Mouse (Mus musculus) forebrain, embryonic 15.5 days (tissue): Measurements from ENCODE around the gene Snrpd3. TPM values are rescaled to one million over a fixed set of nuclear protein-coding genes. Genes with fewer than 3 reads are reported as not detected.
"Not testable (repeated sequence)": the region's sequence is repeated elsewhere in the genome, so short reads cannot be mapped to it uniquely, and the experiment has no call there.

Experiments used
- ATAC-seq: fragments of 200-750 bp; cut with Nextera tagmentation; replicated peaks from 2 replicates; pipeline ENCODE4 v1.8.0; 2017; ENCODE audit warnings: mild to moderate bottlenecking, moderate TSS enrichment, moderate library complexity
- H3K27ac ChIP-seq: fragments of 300-500 bp; sonication (generic); replicated peaks from 2 replicates; pipeline ENCODE4 v1.5.1; 2015; ENCODE audit warnings: mild to moderate bottlenecking, inconsistent platforms
- H3K27me3 ChIP-seq: fragments of 300-500 bp; sonication (generic); 2 replicates; pipeline ENCODE4 v1.6.1; 2015; ENCODE audit warnings: inconsistent platforms
- H3K36me3 ChIP-seq: fragments of 300-500 bp; sonication (generic); 2 replicates; pipeline ENCODE4 v1.6.1; 2015; ENCODE audit warnings: mild to moderate bottlenecking, inconsistent platforms
- H3K4me1 ChIP-seq: fragments of 300-500 bp; sonication (generic); 2 replicates; pipeline ENCODE4 v1.6.1; 2015; ENCODE audit warnings: inconsistent platforms
- H3K4me2 ChIP-seq: fragments of 300-500 bp; sonication (generic); replicated peaks from 2 replicates; pipeline ENCODE4 v1.6.1; 2015; ENCODE audit warnings: mild to moderate bottlenecking, inconsistent platforms
- H3K4me3 ChIP-seq: fragments of 300-500 bp; sonication (generic); 2 replicates; pipeline ENCODE4 v1.5.1; 2015; ENCODE audit warnings: mild to moderate bottlenecking, inconsistent platforms
- H3K9ac ChIP-seq: fragments of 300-500 bp; sonication (generic); replicated peaks from 2 replicates; pipeline ENCODE4 v1.6.1; 2015; ENCODE audit warnings: mild to moderate bottlenecking, inconsistent platforms
- H3K9me3 ChIP-seq: fragments of 300-500 bp; sonication (generic); 2 replicates; pipeline ENCODE4 v1.6.1; 2016; ENCODE audit warnings: inconsistent platforms
- WGBS: fragments of 180-500 bp; shearing (Covaris S2); methylation state at CpG from one replicate; pipeline ENCODE4 v1.1.7; 2015; ENCODE audit warnings: mixed read lengths; 5-methylcytosine and 5-hydroxymethylcytosine counted together
- polyA plus RNA-seq: library from polyadenylated mRNA; unstranded; fragments of >200 nt; fragmentation: Nextera tagmentation; extraction: Ambion mirVana; gene quantifications from 2 replicates; pipeline ENCODE4 v1.2.1, GENCODE M21; 2015

Gene Snrpd3
- polyA plus RNA-seq, 1 experiment from 2014 or later: 156 TPM

- no peak overlapping the region for H3K27ac ChIP-seq
- WGBS: 95% methylated on average over 7 of the region's 7 CpGs
- peaks cover 24% of the 10 kb centered on the region for H3K36me3 ChIP-seq
- H3K4me3 ChIP-seq: no peak overlapping the region
- ATAC-seq: no peak
- no peaks in the 10 kb centered on the region for H3K4me1 ChIP-seq
- no peak overlapping the region for H3K9ac ChIP-seq
- H3K27me3 ChIP-seq: no peaks in the 10 kb centered on the region
- H3K9me3 ChIP-seq: no peaks in the 10 kb centered on the region
- no peak overlapping the region for H3K4me2 ChIP-seq
These were observed 13.7 kb upstream of the Snrpd3 start for GRCm38 (mm10) chr10:75503692-75504091.

- 91% methylated on average over 8 of the region's 8 CpGs for WGBS
- H3K27ac ChIP-seq: no peak overlapping the region
- ATAC-seq: no peak
- peaks cover 31% of the 10 kb centered on the region for H3K36me3 ChIP-seq
- no peak overlapping the region for H3K4me2 ChIP-seq
- no peaks in the 10 kb centered on the region for H3K9me3 ChIP-seq
- no peaks in the 10 kb centered on the region for H3K4me1 ChIP-seq
- H3K27me3 ChIP-seq: no peaks in the 10 kb centered on the region
- H3K9ac ChIP-seq: no peak overlapping the region
- no peak overlapping the region for H3K4me3 ChIP-seq
These were observed 12.9 kb upstream of the Snrpd3 start for GRCm38 (mm10) chr10:75504234-75505129.

GRCm38 (mm10) chr10:75505130-75505495 is 12.2 kb upstream of the Snrpd3 start:
- Histone ChIP-seq H3K27ac (no peak overlapping the region), H3K27me3 (no peaks in the 10 kb centered on the region), H3K4me2 (no peak overlapping the region), H3K9me3 (no peaks in the 10 kb centered on the region), H3K36me3 (peaks cover 37% of the 10 kb centered on the region), H3K4me1 (no peaks in the 10 kb centered on the region), H3K9ac (no peak overlapping the region), H3K4me3 (no peak overlapping the region)
- ATAC-seq: no peak
- WGBS: 86% methylated on average over 3 of the region's 3 CpGs

- not testable (repeated sequence) for ATAC-seq, H3K4me1 ChIP-seq, H3K4me3 ChIP-seq, H3K4me2 ChIP-seq, H3K27ac ChIP-seq, H3K9ac ChIP-seq, H3K27me3 ChIP-seq, H3K9me3 ChIP-seq
- WGBS: 89% methylated on average over 3 of the region's 3 CpGs
- peaks cover 45% of the 10 kb centered on the region for H3K36me3 ChIP-seq
These were observed 11.4 kb upstream of the Snrpd3 start for GRCm38 (mm10) chr10:75505928-75506327.

GRCm38 (mm10) chr10:75510446-75510845 is 6.9 kb upstream of the Snrpd3 start:
- Histone ChIP-seq H3K36me3 (peaks cover 51% of the 10 kb centered on the region), H3K27ac (no peak overlapping the region), H3K9ac (no peak overlapping the region), H3K4me2 (no peak overlapping the region), H3K9me3 (no peaks in the 10 kb centered on the region), H3K4me3 (no peak overlapping the region), H3K27me3 (no peaks in the 10 kb centered on the region), H3K4me1 (no peaks in the 10 kb centered on the region)
- ATAC-seq: no peak
- WGBS: 83% methylated on average over 7 of the region's 7 CpGs

- Histone ChIP-seq H3K9ac (no peak overlapping the region), H3K27me3 (no peaks in the 10 kb centered on the region), H3K4me1 (peaks cover 5% of the 10 kb centered on the region), H3K36me3 (peaks cover 51% of the 10 kb centered on the region), H3K4me2 (no peak overlapping the region), H3K9me3 (no peaks in the 10 kb centered on the region), H3K27ac (no peak overlapping the region), H3K4me3 (no peak overlapping the region)
- no peak for ATAC-seq
- 91% methylated on average over 9 of the region's 9 CpGs for WGBS
These were observed 6.3 kb upstream of the Snrpd3 start for GRCm38 (mm10) chr10:75511060-75511459.

- no peak overlapping the region for H3K4me2 ChIP-seq
- no peaks in the 10 kb centered on the region for H3K27me3 ChIP-seq
- 93% methylated on average over 7 of the region's 7 CpGs for WGBS
- H3K9ac ChIP-seq: no peak overlapping the region
- no peak for ATAC-seq
- H3K4me1 ChIP-seq: peaks cover 13% of the 10 kb centered on the region
- H3K36me3 ChIP-seq: peaks cover 45% of the 10 kb centered on the region
- no peaks in the 10 kb centered on the region for H3K9me3 ChIP-seq
- H3K4me3 ChIP-seq: no peak overlapping the region
- no peak overlapping the region for H3K27ac ChIP-seq
These were observed 5.5 kb upstream of the Snrpd3 start for GRCm38 (mm10) chr10:75511897-75512296.

- no peak for ATAC-seq
- 93% methylated on average over 7 of the region's 7 CpGs for WGBS
These were observed 4.6 kb upstream of the Snrpd3 start for GRCm38 (mm10) chr10:75512796-75513195.

GRCm38 (mm10) chr10:75513306-75514067 is 3.9 kb upstream of the Snrpd3 start:
- no peaks in the 10 kb centered on the region for H3K27me3 ChIP-seq
- H3K36me3 ChIP-seq: peaks cover 30% of the 10 kb centered on the region
- no peak overlapping the region for H3K4me2 ChIP-seq
- no peak overlapping the region for H3K4me3 ChIP-seq
- no peak overlapping the region for H3K9ac ChIP-seq
- no peaks in the 10 kb centered on the region for H3K9me3 ChIP-seq
- 92% methylated on average over 8 of the region's 8 CpGs for WGBS
- peaks cover 14% of the 10 kb centered on the region for H3K4me1 ChIP-seq
- ATAC-seq: no peak
- H3K27ac ChIP-seq: no peak overlapping the region

More at GRCm38 (mm10) chr10:75512796-75513195, 4.6 kb upstream of the Snrpd3 start:
- Histone ChIP-seq H3K27ac (no peak overlapping the region), H3K4me1 (peaks cover 13% of the 10 kb centered on the region), H3K27me3 (no peaks in the 10 kb centered on the region), H3K9ac (no peak overlapping the region), H3K4me3 (no peak overlapping the region), H3K36me3 (peaks cover 37% of the 10 kb centered on the region), H3K4me2 (no peak overlapping the region), H3K9me3 (no peaks in the 10 kb centered on the region)

- H3K4me3 ChIP-seq: no peak overlapping the region
- no peak overlapping the region for H3K27ac ChIP-seq
- 85% methylated on average over 7 of the region's 7 CpGs for WGBS
These were observed 3.0 kb upstream of the Snrpd3 start for GRCm38 (mm10) chr10:75514361-75514760.

GRCm38 (mm10) chr10:75515216-75516037 is 1.9 kb upstream of the Snrpd3 start:
- Histone ChIP-seq H3K4me3 (no peak overlapping the region), H3K9ac (no peak overlapping the region)
- WGBS: 83% methylated on average over 4 of the region's 4 CpGs

More at GRCm38 (mm10) chr10:75514361-75514760, 3.0 kb upstream of the Snrpd3 start:
- Histone ChIP-seq H3K9me3 (no peaks in the 10 kb centered on the region), H3K27me3 (no peaks in the 10 kb centered on the region), H3K4me2 (no peak overlapping the region), H3K9ac (no peak overlapping the region), H3K36me3 (peaks cover 22% of the 10 kb centered on the region), H3K4me1 (peaks cover 23% of the 10 kb centered on the region)
- ATAC-seq: no peak

More at GRCm38 (mm10) chr10:75515216-75516037, 1.9 kb upstream of the Snrpd3 start:
- H3K36me3 ChIP-seq: peaks cover 20% of the 10 kb centered on the region
- H3K27me3 ChIP-seq: no peaks in the 10 kb centered on the region
- ATAC-seq: no peak
- H3K4me1 ChIP-seq: peaks cover 27% of the 10 kb centered on the region
- H3K27ac ChIP-seq: no peak overlapping the region
- no peaks in the 10 kb centered on the region for H3K9me3 ChIP-seq
- H3K4me2 ChIP-seq: no peak overlapping the region
